Mouse (Mus musculus) liver, adult 2 months (tissue): ENCODE measurements around the gene Dbil5. TPM values are rescaled to one million over a fixed set of nuclear protein-coding genes. Genes with fewer than 3 reads are reported as not detected.

Experiments used
- DNase-seq: peaks from one replicate; pipeline ENCODE4 v3.0.0-alpha.2; 2011; ENCODE audit warnings: low read depth, low spot score; ENCODE audit errors: extremely low read depth
- H3K27ac ChIP-seq: fragments of 200-500 bp; replicated peaks from 2 replicates; pipeline ENCODE4 v1.5.1; 2012; ENCODE audit warnings: low read depth, mild to moderate bottlenecking, control low read depth, inconsistent platforms, low read length; ENCODE audit not compliant: insufficient read depth
- H3K27me3 ChIP-seq: fragments of 200-500 bp; 2 replicates; pipeline ENCODE4 v1.6.1; 2012; ENCODE audit warnings: mild to moderate bottlenecking, moderate library complexity, low read length, inconsistent platforms; ENCODE audit not compliant: control insufficient read depth, insufficient read depth
- H3K36me3 ChIP-seq: fragments of 200-500 bp; 2 replicates; pipeline ENCODE4 v1.6.1; 2012; ENCODE audit warnings: low read length, inconsistent platforms; ENCODE audit not compliant: control insufficient read depth, insufficient read depth
- H3K4me1 ChIP-seq: fragments of 200-500 bp; 2 replicates; pipeline ENCODE4 v1.6.1; 2011; ENCODE audit warnings: low read length; ENCODE audit not compliant: control insufficient read depth, insufficient read depth
- H3K4me3 ChIP-seq: fragments of 200-500 bp; 2 replicates; pipeline ENCODE4 v1.5.1; 2011; ENCODE audit warnings: low read depth, mild to moderate bottlenecking, control low read depth, low read length, moderate library complexity; ENCODE audit not compliant: insufficient read depth
- H3K79me2 ChIP-seq: fragments of 200-500 bp; 2 replicates; pipeline ENCODE4 v1.6.1; 2012; ENCODE audit warnings: inconsistent platforms, mild to moderate bottlenecking, low read length, moderate library complexity; ENCODE audit not compliant: control insufficient read depth, insufficient read depth
- H3K9ac ChIP-seq: fragments of 200-500 bp; 2 replicates; pipeline ENCODE4 v1.6.1; 2012; ENCODE audit warnings: low read depth, mild to moderate bottlenecking, control low read depth, inconsistent platforms, low read length
- CTCF ChIP-seq: fragments of 200-500 bp; IDR thresholded peaks from 2 replicates; pipeline ENCODE4 v1.5.1; 2011; ENCODE audit warnings: low read depth, low read length, control low read depth
- POLR2A ChIP-seq: fragments of 200-500 bp; IDR thresholded peaks from 2 replicates; pipeline ENCODE4 v1.6.1; 2011; ENCODE audit warnings: low read length, control low read depth; ENCODE audit not compliant: insufficient read depth; ENCODE audit errors: extremely low read depth
- WGBS: fragments of 180-500 bp; shearing (Covaris S2); methylation state at CpG from one replicate; pipeline ENCODE4 v1.1.7; 2018; 5-methylcytosine and 5-hydroxymethylcytosine counted together
- polyA plus RNA-seq: library from polyadenylated mRNA; depleted of rRNA; stranded (reverse); fragments of >200 nt; gene quantifications from 2 replicates; pipeline ENCODE4 v1.2.3, GENCODE M21; 2012
- total RNA-seq: library from RNA; depleted of rRNA; stranded (reverse); fragments of >200 nt; gene quantifications from 2 replicates; pipeline ENCODE4 v1.2.3, GENCODE M21; 2014

Gene Dbil5
- total and polyA plus RNA-seq, 2 experiments, result 0.46 TPM

- 83% methylated on average over 6 of the region's 6 CpGs for WGBS
- TF ChIP-seq CTCF, result no peak
- no peak for TF ChIP-seq POLR2A
These were observed 41.1 kb downstream of the Dbil5 start for GRCm38 (mm10) chr11:76258511-76258910.

GRCm38 (mm10) chr11:76260208-76261050 is 43.0 kb downstream of the Dbil5 start:
- DNase-seq, result no peak
- no peak overlapping the region for H3K4me3 ChIP-seq
- H3K27me3 ChIP-seq, result no peaks in the 10 kb centered on the region
- WGBS, result 78% methylated on average over 10 of the region's 10 CpGs
- TF ChIP-seq POLR2A (no peak), CTCF (no peak)
- no peaks in the 10 kb centered on the region for H3K36me3 ChIP-seq
- no peak overlapping the region for H3K27ac ChIP-seq
- no peaks in the 10 kb centered on the region for H3K79me2 ChIP-seq
- H3K4me1 ChIP-seq, result no peaks in the 10 kb centered on the region
- no peak overlapping the region for H3K9ac ChIP-seq

More at GRCm38 (mm10) chr11:76258511-76258910, 41.1 kb downstream of the Dbil5 start:
- Histone ChIP-seq H3K27ac (no peak overlapping the region), H3K9ac (no peak overlapping the region), H3K4me3 (no peak overlapping the region), H3K36me3 (no peaks in the 10 kb centered on the region), H3K79me2 (no peaks in the 10 kb centered on the region), H3K4me1 (no peaks in the 10 kb centered on the region), H3K27me3 (no peaks in the 10 kb centered on the region)
- no peak for DNase-seq

- no peak for DNase-seq
- H3K36me3 ChIP-seq, result no peaks in the 10 kb centered on the region
- H3K27ac ChIP-seq, result no peak overlapping the region
- no peaks in the 10 kb centered on the region for H3K27me3 ChIP-seq
- H3K4me1 ChIP-seq, result no peaks in the 10 kb centered on the region
- H3K4me3 ChIP-seq, result no peak overlapping the region
- no peak overlapping the region for H3K9ac ChIP-seq
- TF ChIP-seq POLR2A (no peak), CTCF (no peak)
- WGBS, result 74% methylated on average over 12 of the region's 12 CpGs
- no peaks in the 10 kb centered on the region for H3K79me2 ChIP-seq
These were observed 43.8 kb downstream of the Dbil5 start for GRCm38 (mm10) chr11:76261224-76261623.

GRCm38 (mm10) chr11:76262611-76263351 is 45.4 kb downstream of the Dbil5 start:
- H3K4me3 ChIP-seq, result no peak overlapping the region
- H3K36me3 ChIP-seq, result no peaks in the 10 kb centered on the region
- no peaks in the 10 kb centered on the region for H3K4me1 ChIP-seq
- TF ChIP-seq CTCF (no peak), POLR2A (no peak)
- no peak overlapping the region for H3K27ac ChIP-seq
- H3K79me2 ChIP-seq, result no peaks in the 10 kb centered on the region
- H3K27me3 ChIP-seq, result no peaks in the 10 kb centered on the region
- no peak for DNase-seq
- no peak overlapping the region for H3K9ac ChIP-seq
- WGBS, result 44% methylated on average over 19 of the region's 19 CpGs

GRCm38 (mm10) chr11:76267550-76267949 is 50.1 kb downstream of the Dbil5 start:
- DNase-seq, result no peak
- H3K27ac ChIP-seq, result no peak overlapping the region
- H3K4me3 ChIP-seq, result no peak overlapping the region
- 71% methylated on average over 7 of the region's 7 CpGs for WGBS
- H3K79me2 ChIP-seq, result no peaks in the 10 kb centered on the region
- H3K4me1 ChIP-seq, result no peaks in the 10 kb centered on the region
- TF ChIP-seq POLR2A, result no peak
- TF ChIP-seq CTCF, result no peak
- H3K36me3 ChIP-seq, result no peaks in the 10 kb centered on the region
- H3K27me3 ChIP-seq, result no peaks in the 10 kb centered on the region
- no peak overlapping the region for H3K9ac ChIP-seq
